28 mouse cellular contexts compared by ENCODE assay signal in the genomic region with DNA sequence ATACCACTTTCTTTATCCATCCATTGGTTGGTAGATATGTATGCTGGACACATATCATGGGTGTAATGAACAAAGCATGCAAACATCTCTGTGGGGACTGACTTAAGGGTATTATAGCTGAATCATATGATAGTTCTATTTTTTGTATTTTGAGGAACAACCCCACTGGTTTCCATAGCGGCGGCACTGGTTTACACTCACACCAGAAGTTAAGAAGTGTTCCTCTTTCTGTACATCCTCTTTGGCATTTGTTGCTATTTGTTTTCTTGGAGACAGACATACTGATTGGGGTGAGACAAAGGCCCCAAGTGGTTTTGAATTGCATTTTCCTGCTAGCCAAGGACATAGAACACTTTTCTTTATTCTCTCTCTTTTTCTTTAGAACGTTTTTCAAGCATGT. TPM values are rescaled to one million over a fixed set of nuclear protein-coding genes. Genes with fewer than 3 reads are reported as not detected.
DNase-seq lines count a peak whose midpoint lies in the region; ATAC-seq and TF ChIP-seq lines count a peak whose summit lies in the region.
"Had no signal": no experiment of that assay in that cellular context is flagged by ENCODE, and none has a peak within 500 bp of the region (broad histone marks: within the 10 kb centered on the region; RNA-seq: fewer than 3 reads in every experiment).

No protein-coding gene starts in this region.

- intact Hi-C loops in heart, postnatal 36 days (cut with DNase I), result no loop called here

- no peak for TF ChIP-seq POLR2A in bone marrow macrophage, adult 2 months (IDR thresholded peaks at IDR 0.05; ENCODE audit: borderline replicate concordance, low read depth, low read length)

- peak; percentile 89 for ATAC-seq in megakaryocyte progenitor cell, adult 5-6 weeks (replicated peaks; ENCODE audit: poor library complexity)
- ATAC-seq in hindbrain, embryonic 14.5 days (ENCODE audit: low FRiP score), result no peak
- ATAC-seq: activated CD4-positive, CD25-positive, alpha-beta regulatory T cell, adult 4 months; forebrain, postnatal 0 days; midbrain, embryonic 16.5 days had no signal

- peak; percentile 19 to 40 for DNase-seq in heart, adult 9 months (ENCODE audit: low spot score in 2 of 2)
- DNase-seq in heart, postnatal 36 days, result no peak
- DNase-seq in A20 (ENCODE audit: low read depth, low spot score), result peak; percentile 6
- DNase-seq in hindbrain, embryonic 14.5 days (ENCODE audit: low spot score), result no peak
- no peak for DNase-seq in left cerebral cortex, adult 8-10 months (ENCODE audit: low spot score in 2 of 2)
- no peak for DNase-seq in adrenal gland, adult (ENCODE audit: inconsistent age in 2 of 2, low spot score in 1 of 2)
- DNase-seq: adrenal gland, postnatal 14 days; cerebellum, adult 9-11 months; forebrain, postnatal 0 days; gastrocnemius, postnatal 25 days; kidney, adult 8-10 months; kidney, postnatal 14 days; layer of hippocampus, postnatal 36 days; liver, embryonic 13.5 days; lung, adult 2 months; retina, postnatal 1 day; right cerebral cortex, postnatal 25 days; thymus, postnatal 25 days had no signal

- no peak overlapping the region for H3K9ac ChIP-seq in hindbrain, embryonic 14.5 days
- H3K9ac ChIP-seq: forebrain, postnatal 0 days; hindbrain, embryonic 12.5 days; limb, embryonic 12.5 days; liver, embryonic 13.5 days had no signal

- H3K36me3 ChIP-seq in hindbrain, embryonic 14.5 days (replicated peaks; ENCODE audit: control insufficient read depth, insufficient read depth), result no peaks in the 10 kb centered on the region
- H3K36me3 ChIP-seq: forebrain, embryonic 10.5 days; heart, embryonic 10.5 days; hindbrain, embryonic 12.5 days; limb, embryonic 12.5 days; liver, embryonic 13.5 days; midbrain, embryonic 10.5 days had no signal

- no peak for TF ChIP-seq CTCF in bone marrow macrophage, adult 2 months (IDR thresholded peaks at IDR 0.05; ENCODE audit: low read depth, low read length)

- no peak overlapping the region for H3K4me2 ChIP-seq in hindbrain, embryonic 14.5 days (replicated peaks)
- H3K4me2 ChIP-seq: hindbrain, embryonic 12.5 days; limb, embryonic 12.5 days; liver, embryonic 13.5 days had no signal

- H3K4me1 ChIP-seq in bone marrow macrophage, adult 2 months (ENCODE audit: control insufficient read depth, insufficient read depth, low read length), result peaks cover 44% of the 10 kb centered on the region
- no peaks in the 10 kb centered on the region for H3K4me1 ChIP-seq in hindbrain, embryonic 14.5 days (replicated peaks; ENCODE audit: control insufficient read depth, insufficient read depth, low read length)
- H3K4me1 ChIP-seq: limb, embryonic 12.5 days; liver, embryonic 13.5 days had no signal

- peak overlapping the region; percentile 97 for H3K27ac ChIP-seq in bone marrow macrophage, adult 2 months (ENCODE audit: insufficient read depth, low read depth, low read length)
- H3K27ac ChIP-seq in hindbrain, embryonic 14.5 days, result no peak overlapping the region
- H3K27ac ChIP-seq: forebrain, embryonic 10.5 days; heart, embryonic 10.5 days; hindbrain, embryonic 12.5 days; limb, embryonic 12.5 days; liver, embryonic 13.5 days; midbrain, embryonic 10.5 days had no signal

- H3K9me3 ChIP-seq in hindbrain, embryonic 14.5 days (ENCODE audit: control insufficient read depth, low read length), result no peaks in the 10 kb centered on the region
- H3K9me3 ChIP-seq: forebrain, embryonic 10.5 days; G1E; heart, embryonic 10.5 days; hindbrain, embryonic 12.5 days; limb, embryonic 12.5 days; liver, embryonic 13.5 days; midbrain, embryonic 10.5 days had no signal

- no peaks in the 10 kb centered on the region for H3K27me3 ChIP-seq in hindbrain, embryonic 14.5 days (ENCODE audit: control insufficient read depth, insufficient read depth, low read length)
- H3K27me3 ChIP-seq: hindbrain, embryonic 12.5 days; limb, embryonic 12.5 days had no signal

- H3K4me3 ChIP-seq in bone marrow macrophage, adult 2 months (ENCODE audit: insufficient read depth, low read length), result no peak overlapping the region
- no peak overlapping the region for H3K4me3 ChIP-seq in hindbrain, embryonic 14.5 days (replicated peaks; ENCODE audit: low read length)
- H3K4me3 ChIP-seq: forebrain, embryonic 10.5 days; heart, embryonic 10.5 days; hindbrain, embryonic 12.5 days; limb, embryonic 12.5 days; liver, embryonic 13.5 days; midbrain, embryonic 10.5 days had no signal

- WGBS in hindbrain, embryonic 14.5 days, result 77% methylated on average over 3 of the region's 3 CpGs

RNA-seq across cellular contexts. Expression of gene Mtmr10, which starts 7.9 kb away (rescaled TPM):
- 10 to 100 TPM; 13.4 to 13.9 TPM for total RNA-seq in heart, postnatal 36 days (2021)
- 17.0 and 24.4 TPM in 2 replicates for polyA plus RNA-seq in bone marrow macrophage, adult 2 months (2012; ENCODE audit: insufficient read depth, insufficient read length, missing spikeins)
- total RNA-seq in megakaryocyte progenitor cell, adult 5-6 weeks (2015), result 4.5 and 5.8 TPM in 2 replicates
- total RNA-seq in megakaryocyte progenitor cell, adult 5-6 weeks (2017), result 2.1 and 4.1 TPM in 2 replicates
- polyA plus RNA-seq in hindbrain, embryonic 14.5 days (2014; fragmentation: Nextera tagmentation; extraction: Ambion mirVana), result 15.0 and 15.4 TPM in 2 replicates
- total RNA-seq in left cerebral cortex, adult 8-10 months (2022), result 10 to 100 TPM; 17.7 to 23.7 (median 19.9) TPM

Comparison
In these comparisons a context has a peak if more than half of its experiments do, and no peak if none do; other contexts are left out.
1. DNase-seq: peak in heart, adult 9 months (2 of 2) and A20 (single experiment); none in heart, postnatal 36 days (0 of 2), hindbrain, embryonic 14.5 days (single experiment), left cerebral cortex, adult 8-10 months (0 of 2) and adrenal gland, adult (0 of 2).